Mouse (Mus musculus) heart, adult 9 months (tissue): ENCODE data around the gene Kcnk7.

Experiments used
- DNase-seq, 2 experiments: peaks; one replicate each; pipeline ENCODE4 v3.0.0; 2022; ENCODE audit warnings: low spot score in 2 of 2

Gene Kcnk7

DNA sequence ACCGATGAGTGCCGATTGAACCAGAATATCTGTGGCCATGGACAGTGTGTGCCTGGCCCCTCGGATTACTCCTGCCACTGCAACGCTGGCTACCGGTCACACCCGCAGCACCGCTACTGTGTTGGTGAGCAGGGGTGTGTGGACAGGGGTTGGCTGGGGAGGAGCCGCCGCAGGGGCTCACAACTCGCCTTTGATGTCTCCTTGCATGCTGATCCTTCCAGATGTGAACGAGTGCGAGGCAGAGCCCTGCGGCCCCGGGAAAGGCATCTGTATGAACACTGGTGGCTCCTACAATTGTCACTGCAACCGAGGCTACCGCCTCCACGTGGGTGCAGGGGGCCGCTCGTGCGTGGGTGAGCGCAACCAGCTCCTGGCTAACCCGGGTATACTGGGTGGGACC is 46.8 kb downstream of the Kcnk7 start:
- no peak for DNase-seq

DNA sequence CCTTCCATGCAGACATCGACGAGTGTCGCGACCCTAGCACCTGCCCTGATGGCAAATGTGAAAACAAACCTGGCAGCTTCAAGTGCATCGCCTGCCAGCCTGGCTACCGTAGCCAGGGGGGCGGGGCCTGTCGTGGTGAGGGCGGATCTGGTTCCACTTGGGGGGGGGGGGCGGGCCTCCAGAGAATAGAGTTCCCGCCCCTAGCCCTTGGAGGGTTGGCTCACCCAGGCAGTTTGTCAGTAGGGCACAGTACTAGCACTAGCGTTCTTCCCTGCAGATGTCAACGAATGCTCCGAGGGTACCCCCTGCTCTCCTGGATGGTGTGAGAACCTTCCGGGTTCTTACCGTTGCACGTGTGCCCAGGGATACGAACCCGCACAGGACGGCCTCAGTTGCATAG is 47.6 kb downstream of the Kcnk7 start:
- no peak for DNase-seq

DNA sequence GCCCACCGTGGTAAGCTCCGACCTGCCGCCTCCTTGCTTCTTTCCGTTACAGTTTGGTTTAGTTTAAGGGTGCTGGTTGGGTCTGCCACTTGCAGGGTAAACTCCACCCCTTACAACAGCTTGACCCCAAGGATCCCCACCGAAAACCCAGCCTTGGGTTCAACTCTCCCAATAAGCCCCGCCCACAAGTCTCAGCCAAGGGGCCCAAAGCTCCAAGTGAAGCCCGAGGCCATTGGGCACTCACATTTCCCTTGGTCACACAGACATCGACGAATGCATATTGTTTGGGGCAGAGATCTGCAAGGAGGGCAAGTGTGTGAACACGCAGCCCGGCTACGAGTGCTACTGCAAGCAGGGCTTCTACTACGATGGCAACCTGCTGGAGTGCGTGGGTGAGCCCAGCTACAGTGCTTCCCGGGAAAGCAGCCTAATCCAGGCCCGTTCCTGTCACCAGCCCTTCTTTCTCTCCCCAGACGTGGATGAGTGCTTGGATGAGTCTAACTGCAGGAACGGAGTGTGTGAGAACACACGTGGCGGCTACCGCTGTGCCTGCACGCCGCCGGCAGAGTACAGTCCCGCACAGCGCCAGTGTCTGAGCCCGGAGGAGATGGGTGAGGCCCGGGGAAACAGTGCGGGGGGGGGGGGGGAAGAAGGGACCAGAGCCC is 52.3 kb downstream of the Kcnk7 start:
- DNase-seq: no peak
